Mouse (Mus musculus) layer of hippocampus, adult 9-11 months (tissue): ENCODE data around the gene Ildr1.

Source experiments
- DNase-seq: peaks from one replicate; pipeline ENCODE4 v3.0.0; 2022

The Ildr1 gene

GRCm38 (mm10) chr16:36693818-36694413 is at the start of gene Ildr1:
Gene Ildr1 (plus strand): TSS chr16:36693978.
- DNase-seq, result no peak

GRCm38 (mm10) chr16:36645124-36645523 is 48.7 kb upstream of the Ildr1 start:
- no peak for DNase-seq

GRCm38 (mm10) chr16:36649304-36649703 is 44.5 kb upstream of the Ildr1 start:
- DNase-seq, result no peak

GRCm38 (mm10) chr16:36650511-36650910 is 43.3 kb upstream of the Ildr1 start:
- DNase-seq, result no peak

DNA sequence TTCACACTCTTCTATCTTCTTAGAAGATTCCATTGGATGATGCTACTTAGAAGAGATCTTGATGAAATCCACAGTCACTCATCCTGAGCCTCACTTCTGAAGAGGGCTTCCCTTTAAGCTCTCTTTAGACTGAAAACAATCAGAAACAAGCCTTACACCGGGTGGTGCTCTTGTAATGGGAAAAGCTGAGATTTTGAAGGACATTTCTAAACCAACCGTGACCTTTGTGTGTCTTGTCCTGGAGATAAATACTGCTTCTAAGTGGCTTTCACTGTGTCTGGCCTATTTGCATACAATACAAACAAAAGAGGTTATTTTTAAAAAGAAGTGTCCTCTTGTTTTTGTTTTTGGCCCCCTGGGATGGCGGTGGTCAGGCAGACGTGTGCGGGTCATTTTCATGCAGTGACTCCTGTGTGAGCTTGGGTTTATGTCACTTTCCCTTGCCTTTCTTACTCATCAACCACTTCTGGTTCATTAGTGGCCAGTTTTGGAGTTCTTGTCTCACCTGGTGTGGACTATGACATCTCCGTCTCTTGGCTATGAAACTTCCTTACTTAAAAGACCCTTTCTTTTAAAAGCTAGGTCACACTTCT is 42.5 kb upstream of the Ildr1 start:
- DNase-seq, result no peak

DNA sequence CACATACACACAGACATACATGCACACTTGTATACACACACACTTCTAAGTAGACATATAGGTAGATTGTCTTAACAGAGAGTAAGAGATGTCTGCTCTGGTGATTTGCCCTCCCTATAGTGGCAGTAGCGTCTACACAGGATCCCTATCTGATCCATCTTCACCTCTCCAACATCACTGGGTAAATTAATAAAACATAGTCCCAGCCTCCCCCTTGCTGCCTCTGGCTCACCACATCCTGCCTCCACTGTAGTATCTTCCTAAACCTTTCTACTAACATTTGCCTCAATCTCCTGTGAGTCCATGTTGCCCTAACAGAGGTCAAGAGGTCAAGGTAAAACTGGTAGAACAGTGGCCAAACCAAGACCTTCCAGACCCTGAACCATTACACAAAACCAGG is 38.6 kb upstream of the Ildr1 start:
- DNase-seq, result no peak

- DNase-seq, result no peak
Observed at GRCm38 (mm10) chr16:36655910-36656309, 37.9 kb upstream of the Ildr1 start.

DNA sequence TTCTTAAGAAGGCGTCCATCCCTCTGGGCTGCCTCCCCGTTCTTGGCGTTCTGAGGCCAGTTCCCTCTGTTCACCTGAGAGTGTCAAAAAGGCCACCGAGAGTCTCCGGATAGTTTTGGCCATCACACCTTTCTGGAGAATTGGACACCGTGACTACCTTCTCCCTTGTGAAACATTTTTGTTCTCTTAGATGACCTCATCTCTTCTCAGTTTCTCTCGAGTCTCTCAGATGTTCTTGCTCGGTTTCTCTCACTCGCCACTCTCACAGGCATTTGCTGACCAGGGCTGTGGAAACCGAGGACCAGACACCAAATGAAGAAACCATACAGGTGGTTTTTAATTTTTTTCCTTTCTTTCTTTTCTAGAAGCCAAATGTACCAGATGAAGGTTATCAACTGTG is 32.4 kb upstream of the Ildr1 start:
- no peak for DNase-seq

DNA sequence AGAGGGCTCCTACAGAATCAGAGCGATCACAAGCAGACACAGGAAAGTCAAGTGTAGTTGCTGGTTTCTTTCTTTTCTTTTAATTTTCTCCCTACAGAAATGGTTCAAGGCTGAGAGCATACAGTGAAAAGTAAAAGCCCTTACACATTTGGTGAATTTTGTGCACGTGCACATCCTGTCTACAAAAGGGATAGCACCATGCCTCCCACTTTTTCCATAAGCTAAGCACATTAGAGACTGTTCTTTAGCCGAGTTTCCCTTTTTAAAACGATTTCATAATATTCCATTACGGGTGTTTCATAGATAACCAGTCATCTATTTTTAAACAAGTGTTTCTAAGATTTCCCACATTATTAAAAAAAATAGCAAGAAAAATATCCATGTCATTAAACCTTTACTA is 30.3 kb upstream of the Ildr1 start:
- no peak for DNase-seq

GRCm38 (mm10) chr16:36665782-36666181 is 28.0 kb upstream of the Ildr1 start, which contains the start of gene Cd86:
Gene Cd86 (minus strand): TSS chr16:36666081.
- DNase-seq, result peak; percentile 14

- no peak for DNase-seq
Observed at GRCm38 (mm10) chr16:36666448-36667017, 27.2 kb upstream of the Ildr1 start.

DNA sequence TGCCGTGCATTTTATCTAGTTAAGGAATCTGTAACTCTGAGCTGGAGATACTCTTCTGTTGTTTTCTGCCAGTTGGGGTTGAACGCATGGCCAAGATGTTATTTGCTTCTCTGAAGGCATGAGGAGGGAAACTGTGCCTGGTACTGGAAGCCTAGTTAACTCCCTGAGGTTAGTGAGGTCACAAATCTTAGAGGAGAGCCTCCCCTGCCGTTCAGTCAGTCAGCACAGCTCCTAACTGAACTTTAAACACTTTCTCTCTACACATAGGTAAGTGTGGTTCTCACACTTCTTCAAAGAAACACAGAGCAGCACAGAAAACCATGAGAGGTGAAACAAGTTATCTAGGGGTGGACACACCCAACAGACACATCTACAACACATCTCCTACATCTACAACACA is 23.2 kb upstream of the Ildr1 start:
- DNase-seq, result no peak

- no peak for DNase-seq
Observed at GRCm38 (mm10) chr16:36673196-36673595, 20.6 kb upstream of the Ildr1 start.

GRCm38 (mm10) chr16:36674457-36675204 is 19.1 kb upstream of the Ildr1 start:
- DNase-seq, result no peak

- DNase-seq, result no peak
Observed at GRCm38 (mm10) chr16:36675304-36675703, 18.5 kb upstream of the Ildr1 start.

- no peak for DNase-seq
Observed at GRCm38 (mm10) chr16:36675902-36676301, 17.9 kb upstream of the Ildr1 start.

- no peak for DNase-seq
Observed at GRCm38 (mm10) chr16:36681829-36682228, 11.9 kb upstream of the Ildr1 start.

DNA sequence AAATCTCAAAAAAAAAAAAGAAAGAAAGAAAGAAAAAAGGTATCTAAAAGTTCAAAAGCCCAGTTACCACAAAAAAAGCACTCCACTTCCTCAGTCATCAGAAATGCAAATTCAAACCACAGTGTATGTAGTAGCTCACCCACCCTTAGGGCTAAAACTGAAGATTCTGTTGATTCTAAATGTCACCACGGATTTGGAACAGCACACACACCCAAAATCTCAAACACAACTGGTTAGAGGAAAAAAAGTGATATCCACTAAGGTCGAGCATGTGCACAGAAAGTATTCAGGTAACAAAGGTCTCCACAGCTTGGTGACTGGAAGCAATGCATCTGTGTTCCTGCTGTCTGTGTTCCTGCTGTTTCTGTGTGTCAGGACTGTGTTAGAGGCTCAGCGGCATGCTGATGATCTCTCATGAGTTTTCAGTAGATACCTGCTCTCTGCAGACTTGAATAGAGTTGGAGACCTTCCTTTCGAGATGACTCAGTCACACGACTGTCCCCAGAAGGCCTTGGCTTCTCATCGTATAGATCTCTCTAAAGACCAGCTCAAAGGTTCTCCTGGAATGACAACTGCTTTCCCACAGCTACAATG is 9.4 kb upstream of the Ildr1 start:
- no peak for DNase-seq

DNA sequence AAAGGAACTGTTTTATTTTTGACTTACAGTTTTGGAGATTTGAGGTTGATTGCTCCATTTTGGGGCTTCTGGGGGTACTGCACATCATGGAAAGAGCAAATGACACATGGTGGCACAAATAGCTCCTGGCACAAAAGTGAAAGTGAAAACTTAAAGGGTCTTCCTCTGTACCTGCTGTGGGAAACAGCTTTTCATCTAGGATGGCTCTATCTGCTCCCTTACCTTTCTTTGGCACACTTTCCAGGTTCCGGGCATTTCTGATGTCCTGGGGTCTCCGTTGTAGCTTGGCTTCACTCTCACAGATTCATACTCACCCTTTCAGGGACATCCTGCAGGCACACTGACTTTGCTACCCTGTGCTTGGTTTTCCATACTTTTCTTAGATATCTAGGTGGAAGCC is 5.7 kb upstream of the Ildr1 start:
- no peak for DNase-seq

DNA sequence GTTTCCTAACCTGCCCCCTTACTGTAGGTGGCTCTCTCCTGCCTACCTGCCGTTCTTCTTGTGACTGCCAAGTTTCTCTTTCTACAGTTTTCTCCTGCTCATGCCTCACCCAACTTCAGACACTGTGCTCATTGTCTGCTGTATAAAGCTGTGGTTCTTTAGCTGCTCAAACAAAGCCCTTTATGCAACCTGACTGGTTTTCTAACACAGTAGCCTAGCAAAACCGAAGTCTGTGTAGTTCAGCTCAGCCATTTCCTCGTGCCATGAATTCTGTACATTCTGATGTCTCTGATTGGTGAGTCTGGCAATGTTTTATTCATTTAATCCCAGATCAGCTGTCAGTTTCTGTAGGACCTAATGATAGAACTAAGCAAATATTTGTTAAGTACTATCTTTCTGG is 2.3 kb upstream of the Ildr1 start:
- DNase-seq, result no peak

DNA sequence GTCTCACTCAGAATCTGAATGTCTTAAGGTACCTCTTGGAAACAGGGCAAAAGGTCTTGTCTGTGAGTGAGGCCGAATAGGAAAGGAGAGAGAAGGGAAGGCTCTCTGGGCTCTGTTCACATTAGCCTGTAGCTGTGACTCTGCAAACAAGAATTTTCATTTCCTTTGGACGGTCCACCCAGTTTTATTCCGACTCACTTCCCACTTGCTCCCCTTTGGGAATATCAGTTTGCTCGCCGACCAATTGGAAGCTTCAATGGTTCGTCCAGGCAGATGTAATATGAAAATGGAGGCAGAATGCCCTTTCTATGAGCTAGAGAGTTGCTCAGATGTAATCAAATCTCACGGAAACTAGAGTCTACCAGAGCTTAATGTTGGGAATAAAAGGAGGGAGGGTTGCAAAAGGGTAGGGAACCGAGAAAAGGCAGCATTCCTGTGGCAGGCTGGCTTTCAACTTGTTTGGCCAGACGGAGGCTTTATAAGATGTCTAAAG is 1.1 kb downstream of the Ildr1 start:
- DNase-seq, result no peak

DNA sequence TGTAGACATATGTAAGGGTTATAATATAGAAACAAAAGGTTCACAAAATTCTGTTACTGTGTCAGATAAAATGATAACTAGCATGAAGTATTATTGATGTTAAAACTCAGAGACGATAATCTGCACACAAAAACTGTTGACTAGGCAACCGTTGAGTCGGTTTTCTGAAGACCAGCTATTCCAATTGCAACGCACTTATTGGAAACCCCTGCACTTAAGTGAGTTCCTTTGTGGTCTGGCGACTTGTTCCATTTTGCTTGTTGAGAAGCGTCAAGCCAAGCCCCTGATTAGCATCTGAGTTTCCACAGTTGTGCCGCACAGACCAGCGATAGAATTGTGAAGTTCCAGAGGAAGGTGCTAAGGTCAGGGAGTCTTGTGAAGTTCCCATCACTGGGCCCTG is 3.6 kb downstream of the Ildr1 start:
- no peak for DNase-seq

- DNase-seq, result no peak
Observed at GRCm38 (mm10) chr16:36700484-36700883, 6.7 kb downstream of the Ildr1 start.
